Mouse (Mus musculus) T-cell, adult 2 months (primary cell): ENCODE measurements around the gene Rex1bd.

Experiments
- DNase-seq: peaks from one replicate; pipeline ENCODE4 v3.0.0; 2022; ENCODE audit warnings: low spot score

The Rex1bd gene

DNA sequence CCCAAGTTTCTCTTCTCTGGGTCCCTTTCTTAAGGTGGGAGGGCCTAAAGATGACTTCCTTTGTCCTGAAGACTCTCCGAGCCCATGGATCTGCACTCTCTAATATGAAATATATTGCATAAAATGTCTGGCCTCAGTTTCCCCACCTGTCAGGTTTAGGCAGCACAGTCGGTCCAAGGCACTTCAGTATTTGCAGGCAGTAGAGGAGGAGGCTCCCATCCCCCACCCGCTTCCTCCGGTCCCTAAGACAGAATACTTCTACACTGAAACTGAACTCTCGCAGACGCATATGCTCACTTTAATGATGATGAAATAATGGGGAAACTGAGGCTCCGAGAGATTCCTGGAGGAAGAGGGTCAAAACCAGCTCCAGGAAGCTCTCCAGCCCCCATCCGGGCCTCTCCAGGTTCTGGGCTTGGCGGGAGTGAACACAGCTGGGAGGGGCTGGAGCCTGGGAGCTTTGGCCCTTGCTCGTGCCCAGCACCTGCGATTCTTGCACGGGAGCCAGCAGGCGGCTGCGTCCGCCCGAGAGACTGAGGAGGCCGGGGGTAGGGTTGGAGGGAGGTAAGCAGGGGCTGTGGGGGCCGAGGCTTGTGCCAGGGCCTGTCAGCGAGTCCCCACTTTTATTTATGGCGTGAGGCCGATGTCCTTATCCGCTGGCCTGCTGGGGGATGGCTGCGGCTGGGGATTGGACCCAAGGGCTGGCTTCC is 4.6 kb downstream of the Rex1bd start:
- DNase-seq: no peak

DNA sequence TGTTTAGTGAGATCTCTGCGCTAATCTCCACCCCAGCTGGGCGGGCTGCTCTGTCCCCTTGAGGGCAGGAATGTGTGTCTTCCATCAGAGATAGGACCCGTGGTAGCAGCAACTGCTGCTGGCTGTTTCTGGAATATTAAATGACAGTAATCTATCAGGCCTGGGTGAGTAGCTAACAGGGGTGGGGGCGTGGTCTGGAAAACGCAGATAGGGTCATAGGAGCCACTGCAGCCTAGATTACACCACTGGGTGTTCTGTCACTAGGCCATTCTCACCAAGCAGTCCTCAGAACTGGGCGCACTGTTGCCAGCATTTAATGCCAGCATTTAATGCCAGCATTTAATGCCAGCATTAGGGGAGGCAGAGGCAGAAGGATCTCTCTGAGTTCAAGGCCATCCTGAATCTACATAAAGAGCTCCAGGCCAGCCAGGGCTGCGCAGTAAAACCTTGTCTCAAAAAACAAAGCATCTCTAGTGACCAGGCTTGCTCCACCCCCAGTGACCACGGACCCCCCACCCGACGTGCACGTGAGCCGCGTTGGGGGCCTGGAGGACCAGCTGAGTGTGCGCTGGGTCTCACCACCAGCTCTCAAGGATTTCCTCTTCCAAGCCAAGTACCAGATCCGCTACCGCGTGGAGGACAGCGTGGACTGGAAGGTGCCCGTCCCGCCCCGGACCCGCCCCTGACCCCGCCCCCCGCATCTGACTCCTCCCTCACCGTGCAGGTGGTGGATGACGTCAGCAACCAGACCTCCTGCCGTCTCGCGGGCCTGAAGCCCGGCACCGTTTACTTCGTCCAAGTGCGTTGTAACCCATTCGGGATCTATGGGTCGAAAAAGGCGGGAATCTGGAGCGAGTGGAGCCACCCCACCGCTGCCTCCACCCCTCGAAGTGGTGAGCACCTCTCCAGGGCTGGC is 5.9 kb downstream of the Rex1bd start:
- peak; percentile 44 for DNase-seq

DNA sequence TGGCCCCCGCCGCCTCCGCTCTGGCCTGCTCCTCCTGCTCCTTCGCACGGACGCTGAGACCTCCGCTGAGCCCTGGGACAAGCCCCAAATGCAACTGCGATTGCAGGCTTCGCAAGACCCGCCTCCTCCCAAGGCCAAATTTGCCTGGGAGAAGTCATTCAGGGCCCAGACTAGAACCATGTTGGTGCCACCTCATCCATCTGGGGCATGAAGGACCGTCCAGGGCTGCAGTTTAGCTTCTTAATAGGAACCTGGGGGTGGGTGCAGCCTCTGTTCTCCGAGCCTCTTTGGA is 10.8 kb downstream of the Rex1bd start:
- DNase-seq: no peak

DNA sequence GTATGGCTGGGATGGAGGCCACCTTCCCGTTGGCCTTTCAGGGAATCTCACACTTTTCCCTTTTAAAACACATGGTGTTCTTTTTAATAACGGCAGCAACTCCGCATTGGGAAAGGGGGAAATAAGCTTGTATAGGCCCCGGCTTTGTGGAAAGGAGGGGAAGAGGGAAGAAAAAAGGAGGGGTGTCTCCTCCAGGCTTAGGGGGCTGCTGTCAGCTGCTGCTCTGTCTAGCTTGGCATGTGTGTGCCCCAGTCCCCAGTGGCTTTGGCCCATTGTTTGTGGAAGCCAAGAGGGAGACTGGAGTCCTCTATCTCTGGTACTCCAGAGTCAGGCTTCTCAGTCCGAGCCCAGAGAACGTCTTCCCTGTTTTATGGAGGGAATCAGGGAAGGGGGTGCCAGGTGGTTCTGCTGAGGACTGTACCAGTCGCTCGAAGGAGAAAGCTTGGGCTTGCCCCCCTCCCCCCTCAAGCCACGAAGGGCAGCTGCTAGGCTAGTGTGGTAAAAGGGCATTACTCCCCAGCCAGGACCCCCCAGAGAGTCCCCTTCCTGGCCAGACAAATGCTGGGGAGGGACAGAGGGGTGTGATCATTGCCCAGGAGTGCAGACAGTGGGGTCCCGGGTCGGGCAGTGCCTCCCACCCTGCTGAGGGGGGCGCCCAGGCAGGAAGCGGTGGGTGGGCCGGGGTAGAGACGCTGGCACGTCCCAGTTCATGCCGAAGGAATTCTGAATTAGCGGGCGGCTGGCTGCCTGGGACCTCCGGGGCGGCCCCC is 11.4 kb downstream of the Rex1bd start:
- no peak for DNase-seq

DNA sequence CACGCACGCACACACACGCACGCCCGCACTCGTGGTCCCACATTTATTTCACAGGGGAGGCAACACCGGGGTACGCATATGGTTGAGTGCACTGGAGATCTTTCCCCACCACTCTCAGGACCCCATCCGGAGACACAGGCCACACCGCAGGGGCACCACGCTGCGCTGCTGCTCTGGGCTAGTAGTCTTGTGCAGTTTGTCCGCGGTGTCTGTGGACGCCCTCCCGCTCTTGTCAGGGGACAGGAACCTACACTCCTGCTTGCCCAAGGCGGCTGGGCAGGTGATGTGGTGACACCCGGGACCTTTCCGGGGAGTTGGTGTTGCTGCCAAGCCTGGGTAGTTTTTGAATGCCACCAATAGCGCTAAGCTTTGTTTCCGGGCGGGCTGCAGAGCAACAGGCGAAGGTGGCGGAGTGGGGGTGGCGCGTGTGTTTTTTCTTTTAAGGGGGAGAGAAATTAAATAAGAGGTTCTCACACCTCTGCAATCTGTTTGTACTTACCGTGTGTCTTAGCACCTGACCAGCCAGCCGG is 12.1 kb downstream of the Rex1bd start:
- no peak for DNase-seq

DNA sequence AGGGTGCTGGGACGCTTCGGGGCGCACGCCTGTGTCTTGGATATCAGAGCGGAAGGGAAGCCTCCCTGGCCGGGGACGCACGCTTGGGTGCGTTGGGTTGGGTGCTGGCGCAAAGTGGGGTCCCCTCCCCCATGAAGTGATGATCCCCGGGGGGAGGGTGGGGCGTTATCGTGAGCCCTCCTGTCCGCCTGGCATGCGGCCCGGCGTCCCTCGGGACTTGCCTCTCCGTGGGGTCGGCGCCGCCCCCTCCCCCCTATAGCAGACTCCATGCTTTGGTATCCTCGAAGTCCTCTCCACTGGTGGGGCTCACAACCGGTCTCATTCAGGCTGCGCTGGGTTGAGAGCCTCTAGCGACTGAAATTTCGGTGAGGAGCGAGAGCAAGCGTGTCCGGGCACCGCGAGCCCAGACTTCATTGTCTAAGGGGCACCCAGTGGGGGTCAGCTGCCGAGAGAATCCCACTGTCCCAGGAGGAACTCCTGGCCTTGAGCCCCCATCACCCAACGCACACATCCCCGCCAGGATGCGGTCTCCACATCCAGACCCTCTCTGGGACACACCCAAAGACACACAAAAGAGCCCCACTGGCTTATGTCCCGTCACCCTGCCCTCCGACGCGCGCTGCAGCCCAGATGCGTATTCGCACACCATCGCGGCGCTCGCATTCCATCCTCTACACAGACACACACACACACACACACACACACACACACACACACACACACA is 12.7 kb downstream of the Rex1bd start:
- DNase-seq: no peak

DNA sequence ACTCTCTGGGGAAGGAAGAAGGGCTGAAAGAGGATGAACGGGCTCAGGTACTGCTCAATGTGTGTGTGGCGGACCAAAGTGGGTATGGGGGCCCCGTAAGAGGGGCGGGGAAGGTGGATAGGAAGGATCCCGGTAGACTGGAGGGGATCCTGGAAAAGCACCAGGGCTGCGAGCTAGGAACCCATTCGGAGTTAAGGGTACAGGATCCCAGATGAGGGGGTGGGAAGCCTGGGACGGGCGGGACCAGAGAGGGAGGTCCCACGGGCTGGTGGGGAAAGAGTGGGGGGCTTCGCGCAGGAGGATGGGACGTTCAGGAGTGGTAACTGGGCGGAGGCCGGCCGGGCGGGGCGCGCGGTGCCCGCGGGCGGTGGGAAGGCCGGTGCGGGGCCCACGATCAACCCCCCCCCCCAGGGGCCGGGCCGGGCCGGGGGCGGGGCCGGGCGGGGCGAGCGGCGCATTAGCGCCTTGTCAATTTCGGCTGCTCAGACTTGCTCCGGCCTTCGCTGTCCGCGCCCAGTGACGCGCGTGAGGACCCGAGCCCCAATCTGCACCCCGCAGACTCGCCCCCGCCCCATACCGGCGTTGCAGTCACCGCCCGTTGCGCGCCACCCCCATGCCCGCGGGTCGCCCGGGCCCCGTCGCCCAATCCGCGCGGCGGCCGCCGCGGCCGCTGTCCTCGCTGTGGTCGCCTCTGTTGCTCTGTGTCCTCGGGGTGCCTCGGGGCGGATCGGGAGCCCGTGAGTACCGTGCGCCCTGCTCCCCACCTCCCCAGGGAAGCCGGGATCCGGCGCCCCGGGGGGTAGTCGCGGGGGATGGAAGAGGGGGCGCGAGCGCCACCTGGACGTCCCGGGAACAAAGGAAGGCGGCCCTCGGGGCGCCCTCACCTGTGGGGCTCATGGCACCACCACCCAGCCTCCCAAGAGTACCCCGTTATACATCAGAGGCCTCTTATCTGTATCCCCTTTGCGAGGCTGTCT is 13.6 kb downstream of the Rex1bd start, which contains the start of gene Crlf1:
TSS of gene Crlf1 (plus strand) at position 495 of the 977 bp plus-strand sequence.
- no peak for DNase-seq

DNA sequence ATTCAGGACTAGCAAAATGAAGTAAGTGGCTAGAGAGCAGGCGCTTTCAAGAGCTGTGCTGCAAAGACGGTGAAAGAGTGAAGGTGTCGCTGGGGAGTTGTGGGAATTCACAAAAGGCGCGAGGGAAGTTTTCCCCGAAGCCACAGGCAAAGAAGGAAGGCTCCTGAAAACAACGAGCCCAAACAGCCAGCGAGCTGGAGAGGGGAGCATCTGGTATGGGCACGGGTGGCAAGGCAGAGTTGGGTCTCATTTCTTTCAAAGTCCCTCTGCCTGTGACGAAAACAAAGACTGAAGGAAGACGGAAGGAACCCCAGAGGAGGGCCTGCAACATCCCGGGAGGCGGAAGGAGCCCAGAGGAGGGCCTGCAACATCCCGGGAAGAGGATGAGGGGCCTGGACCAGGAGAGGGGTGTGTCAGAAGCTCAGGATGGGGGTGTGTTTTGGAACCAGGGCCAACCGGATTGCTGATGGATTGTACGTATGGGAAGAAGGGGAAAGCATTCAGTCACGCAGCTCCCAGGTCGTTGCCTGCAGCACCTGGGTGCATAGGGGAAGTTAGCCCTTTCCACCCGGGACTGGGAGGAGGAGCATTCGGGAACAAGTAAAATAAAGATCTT is 15.6 kb downstream of the Rex1bd start:
- no peak for DNase-seq

DNA sequence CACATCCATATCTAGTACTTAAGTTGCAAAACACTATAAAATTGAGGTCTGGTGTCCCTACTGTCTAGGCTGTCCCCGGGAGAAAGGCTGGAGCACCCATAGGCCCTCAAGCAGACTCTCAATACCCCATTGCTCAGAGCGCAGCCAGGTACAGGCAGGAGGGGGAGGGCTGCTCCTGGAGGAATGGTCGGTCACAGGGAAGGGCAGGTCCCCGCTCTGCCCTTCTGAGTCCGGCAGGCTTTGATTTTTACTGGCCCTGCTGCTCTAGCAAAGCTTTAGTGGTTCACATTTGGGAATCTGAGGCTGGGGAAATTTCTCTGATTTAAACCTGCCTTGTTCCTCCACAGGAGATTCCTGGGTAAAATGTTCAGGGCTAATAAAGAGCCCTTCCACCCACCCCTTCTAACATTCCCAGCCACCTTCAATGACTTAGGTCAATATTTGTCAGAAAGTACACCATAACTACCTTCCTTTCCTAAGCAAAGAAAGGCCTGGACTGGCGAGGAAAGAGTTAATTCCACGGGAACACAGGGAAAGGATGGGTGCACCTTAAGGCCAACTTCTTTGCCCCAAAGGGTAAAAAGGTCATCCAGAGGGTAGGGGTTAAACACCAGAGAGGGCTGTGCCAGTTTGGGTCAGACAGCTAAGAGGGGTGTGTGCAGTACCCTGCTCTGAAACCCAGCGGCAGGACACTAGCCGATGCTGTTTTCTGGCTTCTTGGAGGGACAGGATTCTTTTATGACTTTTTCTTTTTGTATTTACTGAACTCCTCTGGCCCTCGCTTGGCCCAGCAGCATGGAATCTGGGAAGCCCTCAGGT is 16.3 kb downstream of the Rex1bd start:
- no peak for DNase-seq

DNA sequence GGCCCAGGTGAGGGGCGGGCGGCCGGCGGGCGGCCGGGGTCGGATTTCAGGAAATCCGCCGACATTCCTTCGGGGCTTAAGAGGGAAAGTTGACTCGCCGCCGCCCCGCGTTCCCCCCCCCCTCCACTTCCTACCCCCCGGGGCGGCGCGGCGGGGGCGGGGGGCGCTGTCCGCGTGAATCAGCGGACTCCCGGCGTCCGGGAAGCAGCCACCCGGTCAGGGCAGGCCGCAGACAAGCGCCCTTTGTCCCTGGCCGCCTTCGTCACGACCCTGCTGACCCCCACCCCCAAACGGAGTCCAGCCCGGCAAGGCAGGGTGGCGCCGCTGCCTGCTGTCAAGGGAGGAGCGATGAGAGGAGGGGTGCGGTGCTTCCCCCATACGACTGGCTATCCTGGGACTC is 17.0 kb downstream of the Rex1bd start:
- DNase-seq: no peak

DNA sequence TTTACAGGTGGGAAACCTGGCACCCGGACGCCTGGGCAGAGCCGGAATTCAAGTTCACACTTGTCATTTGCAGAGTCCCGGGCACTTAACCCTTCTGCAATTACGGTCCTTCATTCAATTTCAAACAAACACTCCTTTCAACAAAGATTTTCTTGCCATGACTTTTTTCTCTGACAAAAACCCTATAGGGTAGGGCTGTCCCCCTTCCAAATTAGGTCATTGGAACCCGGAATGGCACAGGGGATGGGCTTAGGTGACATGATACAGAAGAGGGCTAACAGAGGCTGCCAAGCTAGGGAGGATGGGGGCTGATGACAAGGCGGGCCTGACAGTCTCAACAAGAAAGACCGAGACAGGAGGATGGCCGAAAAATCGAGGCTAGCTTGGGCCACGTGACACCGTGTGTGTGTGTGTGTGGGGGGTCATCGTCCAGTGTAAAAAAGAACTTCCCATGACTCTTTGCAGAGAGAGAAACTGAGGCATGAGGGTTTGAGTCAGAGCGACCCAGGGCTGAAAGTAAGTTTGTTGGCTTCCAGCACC is 17.6 kb downstream of the Rex1bd start:
- DNase-seq: no peak

DNA sequence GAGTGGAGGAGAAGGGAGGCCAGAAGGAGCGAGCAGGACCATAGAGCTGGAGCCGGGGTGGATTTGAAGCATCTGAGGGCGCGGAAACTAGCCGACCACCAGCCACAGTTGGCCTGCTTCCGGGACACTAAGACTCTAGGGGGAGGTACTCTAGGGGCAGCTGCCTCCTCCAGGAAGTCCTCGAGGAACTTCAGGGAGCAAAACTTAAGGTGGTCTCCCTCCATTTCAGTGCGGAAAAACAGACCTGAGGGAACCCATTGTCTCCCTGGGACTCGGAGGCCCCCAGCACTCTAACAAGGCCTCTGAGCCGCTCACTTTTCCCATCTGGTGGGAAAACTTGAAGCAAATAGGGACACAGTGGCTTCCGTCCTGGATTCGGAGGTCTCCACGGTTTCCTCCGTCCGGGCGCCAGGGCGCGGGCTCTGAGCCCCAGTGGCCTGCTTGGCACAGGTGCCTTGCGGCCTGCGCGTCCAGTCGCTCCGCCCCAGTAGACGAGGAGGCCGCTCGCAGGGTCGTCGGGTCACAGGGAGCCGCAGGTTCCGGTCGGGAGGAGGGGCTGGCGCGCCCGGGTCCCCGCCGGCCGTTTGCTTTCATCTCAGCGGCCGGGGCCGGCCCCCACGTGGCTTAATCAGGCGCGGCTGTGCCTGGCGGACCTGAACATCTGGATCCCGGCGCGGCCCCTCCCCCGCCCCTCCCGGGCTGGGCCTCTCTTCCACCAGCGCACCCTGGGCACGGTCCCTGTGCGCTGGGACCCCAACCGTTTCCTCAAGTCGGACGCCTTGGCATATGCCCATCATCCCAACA is 18.4 kb downstream of the Rex1bd start:
- DNase-seq: no peak

DNA sequence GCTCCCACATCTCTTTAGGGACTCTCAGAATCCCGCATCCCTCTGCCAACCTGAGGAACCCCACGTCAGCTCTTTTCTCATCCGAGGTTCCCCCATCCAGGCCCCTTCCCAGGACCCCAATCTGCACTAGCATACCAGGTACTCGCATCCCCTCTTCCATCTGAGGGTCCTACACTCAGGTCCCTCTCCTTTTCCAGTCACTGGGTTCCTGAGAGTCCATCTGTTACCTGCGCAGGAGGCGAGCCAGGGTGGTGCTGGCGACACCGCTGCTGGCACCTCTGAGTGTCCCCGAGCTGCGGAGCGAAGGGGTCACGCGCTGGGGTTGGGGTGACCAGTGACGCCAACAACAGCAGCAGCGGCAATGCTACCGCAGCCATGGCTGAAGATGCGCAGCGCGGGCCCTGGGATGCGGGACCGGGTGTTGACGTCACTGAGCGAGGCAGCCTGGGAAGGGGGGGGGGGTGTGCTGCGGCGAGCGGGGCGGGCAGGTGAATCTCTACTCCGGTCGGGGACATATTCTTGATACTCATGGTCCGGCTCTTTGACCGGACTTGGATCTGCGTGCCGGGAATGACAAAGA is 19.5 kb downstream of the Rex1bd start, which contains the start of gene Tmem59l:
TSS of gene Tmem59l (minus strand) at position 418 of the 580 bp plus-strand sequence.
- DNase-seq: no peak

DNA sequence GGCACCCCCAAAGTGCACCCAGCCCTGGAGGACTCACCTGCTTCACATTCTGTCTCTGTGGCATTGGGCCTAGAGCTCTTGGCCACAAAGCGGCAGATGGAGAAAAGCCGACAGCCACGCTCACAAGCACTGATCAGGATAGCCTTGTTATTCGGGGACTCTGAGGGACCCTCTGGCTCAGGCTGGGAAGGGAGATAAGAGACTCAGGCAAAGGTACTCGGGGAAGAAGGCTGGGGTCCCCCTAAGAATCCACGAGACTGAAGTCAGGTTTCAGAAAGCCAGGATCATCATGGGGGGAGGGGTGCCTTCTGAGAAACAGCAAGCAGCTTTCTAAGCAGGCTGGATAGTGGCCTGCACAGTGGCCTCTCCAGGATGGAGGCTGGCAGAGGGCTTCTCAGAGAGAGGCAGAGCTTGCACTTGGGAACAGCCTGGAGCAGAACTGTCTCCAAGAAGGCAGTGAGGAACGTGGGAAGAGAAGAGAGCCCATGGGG is 20.3 kb downstream of the Rex1bd start:
- no peak for DNase-seq

DNA sequence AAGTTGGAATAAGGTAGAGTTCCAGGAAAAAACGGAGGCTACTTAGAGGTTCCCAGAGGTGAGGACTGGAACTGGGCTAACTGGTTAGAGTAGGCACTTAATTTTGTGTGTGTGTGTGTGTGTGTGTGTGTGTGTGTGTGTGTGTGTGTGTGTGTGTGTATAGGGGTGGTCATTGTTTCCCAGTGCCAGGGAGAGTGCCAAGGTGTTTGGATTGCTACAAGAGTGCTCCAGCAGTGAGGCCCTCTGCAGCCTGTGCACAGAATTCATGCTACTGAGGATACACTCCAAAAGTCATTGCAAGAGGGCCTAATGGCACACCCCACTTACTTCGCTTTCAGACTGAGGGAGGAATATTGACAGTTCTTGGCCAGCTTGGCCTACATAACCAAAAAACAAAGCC is 23.6 kb downstream of the Rex1bd start:
- no peak for DNase-seq

DNA sequence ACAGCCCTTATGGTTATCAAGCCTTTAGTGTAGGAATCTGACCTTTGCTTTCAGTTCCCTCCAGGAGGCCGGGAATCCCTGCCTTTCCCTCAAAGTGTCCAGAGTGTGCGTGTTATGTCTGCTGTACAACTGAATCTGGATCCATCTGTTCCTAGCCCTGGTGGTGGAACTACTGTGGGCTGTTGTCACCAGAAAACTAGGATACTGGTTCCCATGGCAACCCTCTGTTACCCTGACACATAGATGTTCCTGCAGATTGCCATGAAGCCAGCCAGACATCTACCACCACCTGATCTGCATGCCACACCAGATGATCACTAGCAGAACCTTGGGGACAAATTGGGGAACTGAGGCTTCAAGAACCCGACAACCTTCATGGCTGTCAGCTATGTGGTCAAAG is 24.6 kb downstream of the Rex1bd start:
- no peak for DNase-seq

DNA sequence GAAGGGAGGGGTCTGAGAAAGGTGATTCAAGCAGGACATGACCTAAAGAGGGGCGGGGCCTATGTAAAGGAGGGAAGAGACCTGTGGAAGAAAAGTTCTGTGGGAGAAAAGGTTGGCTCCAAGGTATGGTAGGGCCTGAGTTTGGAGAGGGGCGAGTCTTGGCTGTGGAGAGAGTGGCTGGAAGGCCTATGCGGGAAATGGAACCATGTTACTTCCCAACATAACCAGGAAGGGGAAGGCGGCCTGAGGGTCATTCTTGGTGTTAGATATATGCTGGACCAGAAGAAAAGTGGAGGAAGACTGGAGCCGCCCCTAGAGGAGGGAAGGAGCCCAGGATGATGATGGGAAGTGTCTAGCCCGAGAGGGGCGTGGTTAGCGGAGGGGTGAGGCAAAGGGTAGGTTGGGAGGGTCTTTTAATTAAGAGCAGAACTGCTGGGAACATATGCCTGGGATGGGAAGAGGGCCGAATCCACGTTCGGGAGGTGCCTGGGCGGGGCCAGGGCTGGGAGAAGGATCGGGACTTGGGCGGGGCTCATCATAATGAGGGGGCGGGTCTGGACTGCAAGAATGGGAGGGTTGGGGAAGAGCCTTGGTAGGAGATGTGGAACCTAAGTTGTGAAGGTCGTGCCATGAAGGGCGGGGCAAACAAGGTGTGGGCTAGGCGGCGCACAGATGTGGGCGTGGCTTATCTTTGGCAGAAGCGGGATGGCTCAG is 29.1 kb downstream of the Rex1bd start:
- DNase-seq: no peak
